Mouse (Mus musculus): ENCODE measurements around the gene Egflam.

Gene Egflam

DNA sequence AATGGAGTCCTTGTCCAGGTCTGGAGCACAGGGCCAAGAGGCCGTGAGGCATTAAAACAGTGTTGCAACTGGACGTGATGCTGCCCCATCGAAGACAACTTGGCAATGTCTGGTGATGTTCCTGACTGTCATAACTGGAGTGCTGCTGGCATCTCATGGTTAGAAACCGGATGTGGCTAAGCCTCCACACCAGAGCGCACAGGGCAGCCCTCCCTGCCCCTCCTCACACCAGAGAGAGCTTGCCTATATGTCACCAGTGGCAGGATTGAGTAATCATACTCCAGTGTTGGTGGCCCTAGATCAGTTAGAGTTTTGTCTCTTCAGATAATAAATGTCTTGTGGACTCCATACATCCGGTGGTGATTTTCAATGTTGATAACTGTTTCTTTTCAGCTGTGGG, 210.5 kb downstream of the Egflam start:
- no peak for DNase-seq (ENCODE audit: low read depth, low spot score)

DNA sequence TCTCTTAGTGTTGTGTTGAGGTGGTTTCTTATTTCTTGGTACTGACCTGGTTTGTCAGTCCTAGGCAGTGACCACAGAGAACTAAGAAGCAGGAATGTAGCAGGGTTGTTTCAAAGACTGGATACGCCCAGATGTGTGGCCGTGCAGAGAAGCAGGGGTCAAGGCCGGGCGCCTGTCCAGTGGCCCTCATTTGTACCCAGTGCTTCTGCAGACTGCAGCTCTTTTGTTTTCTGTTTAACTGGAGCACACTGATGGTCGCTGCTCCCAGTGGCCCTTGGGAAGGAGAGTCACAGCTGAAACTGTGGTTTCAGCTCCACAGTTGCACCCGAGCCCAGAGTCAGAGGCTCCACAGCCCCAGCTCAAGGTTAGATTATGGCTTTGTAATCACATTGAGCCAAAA, 217.6 kb downstream of the Egflam start:
- DNase-seq (ENCODE audit: low read depth, low spot score), result no peak

DNA sequence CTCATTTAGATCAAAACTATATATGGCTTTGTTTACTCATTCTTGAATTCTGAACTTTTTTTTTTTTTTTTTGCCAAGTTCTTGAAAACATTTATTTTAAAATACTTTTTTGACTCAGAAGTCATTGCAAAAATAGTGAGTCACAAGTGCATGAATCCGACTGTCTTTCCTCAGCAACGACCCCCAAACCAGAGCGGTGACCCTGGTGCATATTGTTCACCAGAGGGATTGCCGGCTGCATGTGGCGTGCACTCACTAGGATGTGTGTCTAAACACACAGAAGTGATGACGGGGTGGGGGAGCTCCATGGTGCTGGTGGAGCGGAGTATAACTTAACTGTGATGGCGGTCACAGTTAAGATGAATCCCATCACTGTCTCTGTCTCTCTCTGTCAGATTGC, 224.4 kb downstream of the Egflam start:
- no peak for DNase-seq (ENCODE audit: low read depth, low spot score)

DNA sequence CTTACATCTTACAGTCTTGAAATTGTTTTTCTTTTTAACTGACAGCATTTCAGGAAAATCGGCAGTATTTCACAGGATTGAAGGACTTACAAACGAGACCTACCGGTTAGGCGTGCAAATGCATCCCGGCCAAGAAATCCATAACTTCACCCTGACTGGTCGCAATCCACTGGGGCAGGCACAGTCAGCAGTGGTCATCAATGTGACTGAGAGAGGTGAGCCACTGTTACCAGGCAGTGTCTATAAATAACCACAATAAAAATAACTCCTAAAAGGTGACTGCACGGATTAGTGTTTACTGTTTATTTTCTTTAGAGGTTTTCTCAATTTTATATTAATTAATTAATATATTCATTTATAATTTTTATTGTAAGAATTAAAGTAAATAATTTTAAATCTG, 224.8 kb downstream of the Egflam start:
- DNase-seq (ENCODE audit: low read depth, low spot score), result no peak

DNA sequence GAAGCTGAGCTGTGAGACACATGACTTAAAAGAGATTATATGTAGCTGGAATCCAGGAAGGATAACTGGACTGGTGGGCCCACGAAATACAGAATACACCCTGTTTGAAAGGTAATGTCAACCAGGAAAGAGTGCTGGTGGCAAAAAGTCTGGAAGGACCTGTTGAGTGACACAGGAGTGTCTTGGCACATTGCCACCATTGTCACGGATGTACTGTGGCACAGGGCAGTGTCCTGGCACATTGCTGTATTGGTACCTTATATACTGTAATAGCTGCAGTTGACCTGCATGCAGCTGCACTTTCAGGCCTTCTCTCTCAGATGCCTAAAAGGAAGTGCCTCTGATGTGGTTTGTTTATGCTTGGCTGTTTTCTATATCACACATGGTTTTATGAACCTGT, 225.3 kb downstream of the Egflam start:
- no peak for DNase-seq (ENCODE audit: low read depth, low spot score)

DNA sequence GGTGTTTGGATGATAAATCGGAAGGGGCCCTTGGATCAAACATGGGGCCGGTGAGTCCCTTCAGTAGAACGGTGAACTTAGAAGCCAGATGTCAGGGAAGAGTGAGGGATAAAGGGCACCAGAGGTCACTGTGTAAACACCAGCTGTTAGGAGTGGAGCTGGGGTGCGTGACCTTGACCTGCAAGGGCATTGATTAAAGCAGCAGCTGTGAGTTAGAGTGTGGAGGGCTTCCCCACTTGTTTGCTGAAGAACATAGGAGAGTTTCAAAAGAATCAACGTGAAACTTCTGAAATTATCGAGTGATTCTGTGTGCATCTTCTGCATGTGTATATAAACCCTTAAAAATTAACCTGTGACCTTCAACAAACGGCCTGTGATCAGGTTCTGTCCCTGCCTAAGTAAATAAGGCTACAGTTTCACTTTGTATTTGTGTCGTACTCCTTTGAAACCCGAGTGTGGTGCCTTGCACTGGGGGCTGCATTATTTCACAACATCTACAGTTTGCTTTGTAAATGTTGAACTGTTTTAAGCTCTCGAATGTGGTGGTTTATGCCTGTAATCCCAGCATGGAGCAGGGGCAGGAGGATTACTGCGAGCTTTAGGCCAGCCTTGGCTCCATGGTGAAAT, 230.2 kb downstream of the Egflam start:
- DNase-seq (ENCODE audit: low read depth, low spot score), result no peak

DNA sequence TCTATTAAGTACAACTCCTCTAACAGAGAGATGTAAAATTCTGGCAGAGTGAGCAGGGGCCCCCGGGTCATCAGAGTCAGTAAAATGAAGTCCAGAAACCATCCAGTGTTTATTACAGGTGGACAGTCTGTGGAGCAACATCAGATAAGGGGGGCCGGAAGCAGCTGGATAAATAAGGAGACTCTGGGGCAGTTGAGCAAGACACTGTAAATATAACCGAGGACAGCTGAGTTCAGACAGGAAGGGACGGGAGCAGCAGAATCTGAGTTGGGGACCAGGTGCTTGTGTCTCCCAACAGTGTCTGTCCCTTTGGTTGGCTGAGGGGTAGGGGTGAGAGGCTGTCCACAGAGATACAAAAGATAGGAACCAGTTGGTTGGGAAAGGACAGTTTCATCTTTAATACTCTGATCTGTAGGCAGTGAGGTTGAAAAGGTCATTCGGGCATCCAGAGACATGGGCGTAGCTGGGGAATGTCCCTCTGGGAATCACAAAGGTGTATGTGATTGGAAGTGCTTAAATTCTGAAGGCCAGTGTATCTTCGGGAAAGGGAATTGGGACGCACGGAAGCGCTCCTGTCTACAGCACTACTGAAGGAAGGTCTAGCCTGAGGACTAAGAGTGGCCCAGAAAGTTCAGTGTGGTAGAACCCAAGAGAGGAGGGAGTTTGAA, 230.8 kb downstream of the Egflam start:
- no peak for DNase-seq (ENCODE audit: low read depth, low spot score)

DNA sequence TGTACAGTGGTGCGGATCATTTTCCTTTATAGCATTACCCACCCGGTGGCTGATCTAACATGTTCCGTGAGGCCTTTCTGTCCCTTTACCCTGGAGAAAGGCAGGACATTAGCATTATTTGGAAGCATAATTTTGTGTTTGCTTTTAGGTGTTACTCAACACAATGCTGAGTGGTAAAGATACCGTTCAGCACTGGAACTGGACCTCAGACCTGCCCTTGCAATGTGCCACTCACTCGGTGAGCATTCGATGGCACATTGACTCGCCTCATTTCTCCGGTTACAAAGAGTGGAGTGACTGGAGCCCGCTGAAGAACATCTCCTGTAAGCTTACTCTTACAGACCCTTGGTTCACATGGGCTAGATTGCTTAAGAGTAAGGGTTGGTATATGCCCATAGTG, 231.5 kb downstream of the Egflam start:
- DNase-seq (ENCODE audit: low read depth, low spot score), result no peak

DNA sequence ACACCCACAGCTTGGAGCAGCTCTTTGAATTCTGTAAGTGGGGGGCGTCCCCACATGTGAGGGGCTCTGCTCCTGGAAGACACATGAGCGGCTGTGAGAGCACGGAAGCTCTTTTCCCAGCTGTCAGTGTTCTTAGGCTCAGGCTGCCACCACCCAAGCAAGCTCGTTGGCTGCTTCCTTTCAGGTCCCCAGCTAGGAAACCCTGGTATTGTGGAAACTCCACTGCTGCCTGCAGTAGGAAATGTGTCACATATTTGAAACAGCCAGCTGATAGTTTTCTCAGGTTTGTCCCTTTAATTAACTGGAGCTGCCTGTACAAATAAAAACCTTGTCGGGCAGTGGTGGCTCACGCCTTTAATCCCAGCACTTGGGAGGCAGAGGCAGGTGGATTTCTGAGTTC, 234.3 kb downstream of the Egflam start:
- DNase-seq (ENCODE audit: low read depth, low spot score), result no peak

DNA sequence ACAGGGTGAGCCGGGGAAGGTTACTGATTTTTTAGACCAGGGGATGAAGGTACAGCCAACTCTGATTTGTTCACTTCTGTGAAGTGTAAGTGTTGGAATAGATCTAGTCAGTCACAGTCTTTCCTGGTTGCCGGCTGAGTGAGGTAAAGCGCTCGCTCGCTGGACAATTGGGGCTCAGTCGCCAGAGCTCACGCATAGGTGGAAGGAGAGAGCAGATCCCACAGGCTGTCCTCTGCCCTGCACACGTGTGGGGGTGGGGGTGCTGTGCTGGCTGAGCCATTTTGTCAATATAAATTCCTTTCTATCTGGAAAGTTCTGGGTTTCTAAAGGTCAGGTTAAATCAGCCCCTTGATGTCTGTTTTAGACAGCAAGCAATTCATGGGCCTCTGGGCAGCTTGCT, 237.9 kb downstream of the Egflam start:
- DNase-seq (ENCODE audit: low read depth, low spot score), result no peak

DNA sequence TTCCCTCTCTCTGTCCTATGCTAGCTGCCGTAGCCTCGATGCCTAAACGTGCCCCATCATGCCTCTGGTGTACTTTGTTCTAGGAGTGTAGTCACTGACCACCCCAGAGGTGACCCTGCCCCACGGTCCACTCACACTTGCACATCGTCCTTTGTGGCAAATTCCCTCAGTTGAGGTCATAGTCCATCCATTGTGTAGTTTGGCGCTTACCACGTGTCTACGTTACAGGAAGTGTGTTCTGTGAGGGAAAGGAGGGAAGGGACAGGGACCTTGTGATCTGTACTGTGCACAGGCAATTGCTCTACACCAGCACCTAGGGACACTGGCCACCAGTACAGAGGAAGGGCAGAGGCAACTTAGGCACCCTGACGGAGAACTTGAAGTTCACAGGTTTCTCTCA, 238.3 kb downstream of the Egflam start:
- no peak for DNase-seq (ENCODE audit: low read depth, low spot score)

DNA sequence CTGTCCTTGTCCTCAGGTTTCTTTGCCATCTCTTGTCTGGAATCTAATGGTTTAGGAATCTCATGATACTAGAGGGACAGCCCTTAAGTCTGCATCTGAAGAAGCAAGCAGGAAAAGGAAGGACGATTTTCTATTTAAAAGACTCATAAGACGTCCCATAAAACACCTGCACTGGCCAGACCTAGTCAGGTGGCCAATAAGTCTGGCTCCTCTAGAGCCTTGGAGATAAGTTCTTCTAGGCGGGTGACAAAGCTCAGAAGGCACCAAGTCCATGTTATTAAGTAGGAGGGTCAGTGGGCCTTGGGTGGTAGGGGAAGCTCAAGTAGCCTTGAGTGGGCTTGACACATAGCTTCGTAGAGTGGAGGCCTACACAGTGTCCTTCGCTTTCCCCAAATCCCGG, 240.5 kb downstream of the Egflam start:
- no peak for DNase-seq (ENCODE audit: low read depth, low spot score)

Measured in brain, embryonic 18.5 days (tissue).